Mouse (Mus musculus): ENCODE measurements around the gene Pacs1. TPM values are rescaled to one million over a fixed set of nuclear protein-coding genes. Genes with fewer than 3 reads are reported as not detected.
A peak's percentile ranks its signal among the peaks of the same experiment; 100 is the strongest.

Pacs1 gene
- polyA plus RNA-seq (2015; fragmentation: Nextera tagmentation; extraction: Ambion mirVana): 6.2 and 6.6 TPM in 2 replicates

DNA sequence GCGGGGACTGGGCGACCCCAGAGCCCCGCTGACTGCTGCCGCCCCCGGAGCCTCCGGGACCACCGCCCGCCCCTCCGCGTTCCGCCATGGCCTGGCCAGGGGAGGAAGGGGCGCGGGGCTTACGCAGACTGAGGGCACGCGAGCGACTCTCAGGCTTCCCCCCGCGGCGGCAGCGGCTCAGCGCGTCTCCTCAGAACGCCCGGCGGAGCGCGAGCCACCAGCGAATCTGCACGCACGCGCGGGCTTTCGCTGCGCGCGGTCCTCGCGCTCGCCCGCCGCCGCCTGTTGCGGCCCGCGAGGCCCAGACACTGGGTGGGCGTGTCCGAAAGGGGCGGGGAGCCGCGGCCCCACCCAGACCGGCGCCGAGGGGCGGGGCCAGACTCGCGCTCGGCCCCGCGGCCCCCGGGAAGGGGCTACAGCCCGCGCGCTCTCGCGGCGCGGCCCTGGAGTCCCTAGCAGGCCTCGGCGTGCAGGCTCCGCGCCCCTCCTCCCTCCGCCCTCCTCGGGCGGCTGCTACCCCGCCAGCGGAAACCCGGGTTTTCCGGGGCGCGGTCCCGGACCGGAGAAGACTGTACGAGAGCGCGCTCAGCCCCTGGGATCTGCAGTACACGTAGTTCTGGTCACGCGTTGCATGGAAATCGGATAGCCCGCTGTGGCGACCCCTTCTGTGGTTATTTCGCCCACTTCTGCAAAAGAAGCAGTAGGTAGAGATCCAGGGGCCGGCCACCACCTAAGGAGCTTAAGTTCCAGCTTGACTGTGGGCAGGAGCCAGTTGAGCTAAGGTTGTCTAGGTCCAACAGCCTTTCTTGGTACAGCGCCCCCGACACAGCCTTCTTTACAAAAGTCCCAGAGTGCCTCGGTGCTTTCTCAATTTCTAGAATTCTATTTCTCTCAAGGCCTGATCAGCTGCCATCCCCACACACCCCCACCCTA is at the start of gene Pacs1:
Gene Pacs1, minus strand, starts transcription at position 319 of the 933 bp plus-strand sequence.
- no peak; the same call in 1 of the 2 replicates for TF ChIP-seq CTCF (IDR thresholded peaks at IDR 0.05; ENCODE audit: low read depth)
- Histone ChIP-seq H3K27ac (ENCODE audit: low read depth, low read length) (peak within 1 kb of the TSS; percentile 83), H3K4me1 (replicated peaks; ENCODE audit: control insufficient read depth, insufficient read depth, low read length) (0 out of 2 replicates have a peak, but pooled peaks cover 3% of the 10 kb centered on the region), H3K9ac (ENCODE audit: low read depth, low read length) (peak within 1 kb of the TSS; percentile 82), H3K4me3 (ENCODE audit: low read depth, low read length) (peak within 1 kb of the TSS; percentile 83), H3K36me3 (ENCODE audit: control insufficient read depth, insufficient read depth) (peaks cover 23% of the 10 kb centered on the region), H3K9me3 (ENCODE audit: control insufficient read depth) (no peaks in the 10 kb centered on the region), H3K27me3 (replicated peaks; ENCODE audit: control insufficient read depth, insufficient read depth, low read length) (no peaks in the 10 kb centered on the region), H3K4me2 (replicated peaks; ENCODE audit: low read depth) (peak within 1 kb of the TSS; percentile 99)
- peak; percentile 89 for ATAC-seq
- under 1% methylated on average over 80 of the region's 97 CpGs for WGBS

- H3K27ac ChIP-seq (ENCODE audit: low read depth, low read length): no peak overlapping the region
- no peaks in the 10 kb centered on the region for H3K4me1 ChIP-seq (replicated peaks; ENCODE audit: control insufficient read depth, insufficient read depth, low read length)
- H3K4me2 ChIP-seq (replicated peaks; ENCODE audit: low read depth): no peak overlapping the region
- no peak for TF ChIP-seq CTCF (IDR thresholded peaks at IDR 0.05; ENCODE audit: low read depth)
- WGBS: 86% methylated on average over 8 of the region's 8 CpGs
- no peaks in the 10 kb centered on the region for H3K36me3 ChIP-seq (ENCODE audit: control insufficient read depth, insufficient read depth)
- H3K4me3 ChIP-seq (ENCODE audit: low read depth, low read length): no peak overlapping the region
- no peaks in the 10 kb centered on the region for H3K9me3 ChIP-seq (ENCODE audit: control insufficient read depth)
- no peak for ATAC-seq
- H3K27me3 ChIP-seq (replicated peaks; ENCODE audit: control insufficient read depth, insufficient read depth, low read length): no peaks in the 10 kb centered on the region
- H3K9ac ChIP-seq (ENCODE audit: low read depth, low read length): no peak overlapping the region
Measured at GRCm38 (mm10) chr19:5313189-5313588, 40.3 kb upstream of the Pacs1 start.

- Histone ChIP-seq H3K4me2 (replicated peaks; ENCODE audit: low read depth) (no peak overlapping the region), H3K4me1 (replicated peaks; ENCODE audit: control insufficient read depth, insufficient read depth, low read length) (no peaks in the 10 kb centered on the region), H3K9ac (ENCODE audit: low read depth, low read length) (no peak overlapping the region), H3K9me3 (ENCODE audit: control insufficient read depth) (no peaks in the 10 kb centered on the region), H3K4me3 (ENCODE audit: low read depth, low read length) (no peak overlapping the region), H3K27ac (ENCODE audit: low read depth, low read length) (no peak overlapping the region), H3K27me3 (replicated peaks; ENCODE audit: control insufficient read depth, insufficient read depth, low read length) (peaks cover 15% of the 10 kb centered on the region), H3K36me3 (ENCODE audit: control insufficient read depth, insufficient read depth) (no peaks in the 10 kb centered on the region)
- TF ChIP-seq CTCF (IDR thresholded peaks at IDR 0.05; ENCODE audit: low read depth): no peak
- no peak for ATAC-seq
- WGBS: 77% methylated on average over 7 of the region's 7 CpGs
Measured at GRCm38 (mm10) chr19:5309025-5309424, 36.1 kb upstream of the Pacs1 start.

DNA sequence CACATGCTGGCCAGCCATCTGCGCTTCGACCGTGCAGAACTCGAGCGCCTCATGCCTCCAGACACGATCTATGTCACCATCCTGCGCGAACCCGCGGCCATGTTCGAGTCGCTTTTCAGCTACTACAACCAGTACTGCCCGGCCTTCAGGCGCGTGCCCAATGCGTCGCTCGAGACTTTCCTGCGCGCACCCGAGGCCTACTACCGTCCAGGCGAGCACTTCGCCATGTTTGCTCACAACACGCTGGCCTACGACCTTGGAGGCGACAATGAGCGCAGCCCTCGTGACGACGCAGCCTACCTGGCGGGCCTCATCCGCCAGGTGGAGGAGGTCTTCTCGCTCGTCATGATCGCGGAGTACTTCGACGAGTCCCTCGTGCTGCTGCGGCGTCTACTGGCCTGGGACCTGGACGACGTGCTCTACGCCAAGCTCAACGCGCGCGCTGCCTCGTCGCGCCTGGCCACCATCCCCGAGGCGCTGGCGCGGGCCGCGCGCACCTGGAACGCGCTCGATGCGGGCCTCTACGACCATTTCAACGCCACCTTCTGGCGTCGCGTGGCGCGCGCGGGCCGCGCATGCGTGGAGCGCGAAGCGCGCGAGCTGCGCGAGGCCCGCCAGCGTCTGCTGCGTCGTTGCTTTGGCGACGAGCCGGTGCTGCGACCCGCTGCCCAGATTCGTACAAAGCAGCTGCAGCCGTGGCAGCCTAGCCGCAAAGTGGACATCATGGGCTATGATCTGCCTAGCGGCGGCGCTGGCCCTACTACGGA is 34.2 kb upstream of the Pacs1 start:
- Histone ChIP-seq H3K36me3 (ENCODE audit: control insufficient read depth, insufficient read depth) (no peaks in the 10 kb centered on the region), H3K9me3 (ENCODE audit: control insufficient read depth) (no peaks in the 10 kb centered on the region), H3K27ac (ENCODE audit: low read depth, low read length) (no peak overlapping the region), H3K4me1 (replicated peaks; ENCODE audit: control insufficient read depth, insufficient read depth, low read length) (no peaks in the 10 kb centered on the region), H3K27me3 (replicated peaks; ENCODE audit: control insufficient read depth, insufficient read depth, low read length) (peaks cover 15% of the 10 kb centered on the region), H3K4me2 (replicated peaks; ENCODE audit: low read depth) (peak overlapping the region; percentile 56), H3K9ac (ENCODE audit: low read depth, low read length) (no peak overlapping the region), H3K4me3 (ENCODE audit: low read depth, low read length) (peak overlapping the region; percentile 12; the same call in 1 of the 2 replicates)
- ATAC-seq: peak; percentile 25; the same call in 1 of the 2 replicates
- no peak; the same call in 1 of the 2 replicates for TF ChIP-seq CTCF (IDR thresholded peaks at IDR 0.05; ENCODE audit: low read depth)
- WGBS: 43% methylated on average over 98 of the region's 98 CpGs

GRCm38 (mm10) chr19:5306279-5306678 is 33.4 kb upstream of the Pacs1 start:
- Histone ChIP-seq H3K36me3 (ENCODE audit: control insufficient read depth, insufficient read depth) (no peaks in the 10 kb centered on the region), H3K9ac (ENCODE audit: low read depth, low read length) (no peak overlapping the region), H3K27ac (ENCODE audit: low read depth, low read length) (no peak overlapping the region), H3K4me2 (replicated peaks; ENCODE audit: low read depth) (no peak overlapping the region), H3K9me3 (ENCODE audit: control insufficient read depth) (no peaks in the 10 kb centered on the region), H3K4me1 (replicated peaks; ENCODE audit: control insufficient read depth, insufficient read depth, low read length) (no peaks in the 10 kb centered on the region), H3K4me3 (ENCODE audit: low read depth, low read length) (no peak overlapping the region), H3K27me3 (replicated peaks; ENCODE audit: control insufficient read depth, insufficient read depth, low read length) (peaks cover 15% of the 10 kb centered on the region)
- WGBS: 88% methylated on average over 6 of the region's 6 CpGs
- no peak for ATAC-seq
- TF ChIP-seq CTCF (IDR thresholded peaks at IDR 0.05; ENCODE audit: low read depth): peak; percentile 62

DNA sequence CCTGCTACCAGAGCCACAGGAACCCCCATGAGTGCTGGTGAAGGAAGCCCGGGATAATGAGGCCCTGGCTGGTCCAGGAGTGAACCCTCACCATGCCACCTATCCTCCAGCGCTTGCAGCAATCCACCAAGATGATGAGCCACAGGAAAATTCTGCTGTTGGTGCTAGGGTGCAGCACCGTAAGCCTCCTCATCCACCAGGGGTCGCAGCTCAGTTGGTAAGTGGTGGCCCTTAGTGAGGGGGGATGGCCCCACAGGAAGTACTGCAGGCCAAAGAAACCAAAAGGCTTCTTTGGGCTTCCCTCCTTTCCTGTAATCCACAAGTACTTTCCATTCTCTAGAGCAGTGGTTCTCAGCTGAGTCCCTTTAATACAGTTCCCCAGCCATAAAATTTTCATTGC is 29.5 kb upstream of the Pacs1 start:
- no peaks in the 10 kb centered on the region for H3K36me3 ChIP-seq (ENCODE audit: control insufficient read depth, insufficient read depth)
- no peak overlapping the region for H3K27ac ChIP-seq (ENCODE audit: low read depth, low read length)
- H3K4me3 ChIP-seq (ENCODE audit: low read depth, low read length): no peak overlapping the region
- 18% methylated on average over 4 of the region's 4 CpGs for WGBS
- H3K4me1 ChIP-seq (replicated peaks; ENCODE audit: control insufficient read depth, insufficient read depth, low read length): no peaks in the 10 kb centered on the region
- no peak overlapping the region for H3K4me2 ChIP-seq (replicated peaks; ENCODE audit: low read depth)
- TF ChIP-seq CTCF (IDR thresholded peaks at IDR 0.05; ENCODE audit: low read depth): peak; percentile 84
- H3K27me3 ChIP-seq (replicated peaks; ENCODE audit: control insufficient read depth, insufficient read depth, low read length): peaks cover 9% of the 10 kb centered on the region; the same call in 1 of the 2 replicates
- ATAC-seq: no peak
- no peaks in the 10 kb centered on the region for H3K9me3 ChIP-seq (ENCODE audit: control insufficient read depth)
- no peak overlapping the region for H3K9ac ChIP-seq (ENCODE audit: low read depth, low read length)
